Mouse (Mus musculus): ENCODE results near the gene Git1.

The Git1 gene

GRCm38 (mm10) chr11:77483510-77484255 lies 9.7 kb upstream of the Git1 start:
- DNase-seq, result no peak

DNA sequence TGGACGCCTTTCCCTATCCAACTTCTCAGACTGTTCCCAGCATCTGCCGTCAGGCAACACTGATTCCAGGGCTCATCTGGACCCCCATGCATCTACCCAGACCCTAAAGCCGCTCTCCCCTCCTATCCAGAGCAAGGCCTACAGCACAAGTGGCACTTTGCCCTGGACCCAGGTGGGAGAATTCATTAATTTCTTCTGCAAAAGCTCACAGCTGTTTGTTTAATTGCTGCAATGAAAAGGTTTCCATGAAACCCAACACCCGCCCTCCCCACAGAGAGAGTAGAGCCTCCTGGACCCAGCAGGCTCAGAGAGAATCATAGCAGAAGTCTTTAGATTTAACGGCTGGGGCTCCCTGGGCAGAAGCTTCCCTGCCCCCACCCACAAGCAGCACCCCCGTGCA lies 8.1 kb upstream of the Git1 start:
- DNase-seq, result no peak

- DNase-seq, result no peak
These were observed 6.6 kb upstream of the Git1 start for GRCm38 (mm10) chr11:77486798-77487197.

DNA sequence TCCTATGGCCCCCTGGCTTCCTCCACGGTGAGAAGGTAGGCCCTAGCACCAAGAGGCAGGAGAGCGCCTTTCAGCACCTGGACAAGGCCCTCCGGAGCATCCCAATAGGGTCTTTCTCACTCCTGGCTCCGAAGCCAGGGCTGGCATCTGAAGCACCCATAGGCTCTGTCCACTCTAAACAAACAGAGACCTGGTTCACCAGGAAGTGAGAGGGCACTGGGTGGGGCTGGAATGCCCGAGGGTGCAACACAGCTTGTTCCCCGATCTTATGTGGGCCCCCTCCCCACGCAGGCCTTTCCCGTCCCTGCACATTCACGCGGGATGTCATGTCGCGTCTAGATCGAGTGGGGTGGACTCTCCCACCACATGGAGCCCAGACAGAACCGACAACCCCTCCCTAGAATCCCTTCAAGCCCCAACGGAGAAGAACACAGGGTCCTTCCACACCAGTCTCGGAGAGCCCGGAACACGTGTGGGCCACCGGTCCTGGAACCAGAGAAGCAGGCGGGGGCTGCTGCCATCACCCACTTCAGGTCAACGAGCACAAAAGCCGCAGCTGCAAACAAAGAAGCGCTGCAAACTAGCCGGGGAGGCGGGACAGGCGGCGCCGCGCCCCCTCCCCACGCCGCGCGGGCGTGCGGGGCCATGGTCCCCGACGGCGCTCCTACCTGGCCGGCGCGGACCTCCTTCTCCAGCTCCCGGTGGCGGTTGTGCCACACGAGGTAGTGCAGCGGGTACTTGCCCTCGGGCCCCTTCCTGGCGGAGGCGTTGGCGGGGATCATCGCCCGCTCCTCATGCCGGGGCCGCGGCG lies 4.4 kb upstream of the Git1 start:
- peak; percentile 46 to 53 for DNase-seq

- peak; percentile 85 to 88 for DNase-seq
These were observed 3.6 kb upstream of the Git1 start, which contains the start of gene Ankrd13b for GRCm38 (mm10) chr11:77489591-77490235. Gene Ankrd13b, minus strand, starts transcription at chr11:77489678.

- DNase-seq, result no peak
These were observed 2.9 kb upstream of the Git1 start for GRCm38 (mm10) chr11:77490451-77490850.

- DNase-seq, result peak; percentile 97
These were observed 2.2 kb upstream of the Git1 start for GRCm38 (mm10) chr11:77491123-77491501.

- peak; percentile 83 to 89 for DNase-seq
These were observed 1.7 kb upstream of the Git1 start for GRCm38 (mm10) chr11:77491502-77492291.

GRCm38 (mm10) chr11:77492311-77492871 lies 971 bp upstream of the Git1 start:
- peak; percentile 51 to 58 for DNase-seq

- DNase-seq, result peak; percentile 94 to 97
These were observed 440 bp upstream of the Git1 start for GRCm38 (mm10) chr11:77492911-77493332.

DNA sequence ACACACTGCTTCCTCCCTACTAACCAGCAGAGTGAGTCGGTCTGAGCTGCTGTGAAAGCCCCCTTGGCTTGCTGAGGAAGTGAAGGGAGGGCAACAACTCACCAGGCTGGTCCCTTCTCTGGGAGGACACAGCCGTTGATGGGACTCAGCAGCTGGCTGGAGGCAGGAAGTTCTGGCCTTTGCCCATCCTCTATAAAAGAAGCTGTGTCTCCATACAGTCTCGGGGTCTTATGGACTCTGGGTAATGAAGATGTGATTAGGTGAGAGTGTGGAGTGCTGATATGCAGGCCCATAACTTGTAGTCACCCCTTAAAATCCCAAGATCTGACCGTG lies 948 bp downstream of the Git1 start:
- no peak for DNase-seq

DNA sequence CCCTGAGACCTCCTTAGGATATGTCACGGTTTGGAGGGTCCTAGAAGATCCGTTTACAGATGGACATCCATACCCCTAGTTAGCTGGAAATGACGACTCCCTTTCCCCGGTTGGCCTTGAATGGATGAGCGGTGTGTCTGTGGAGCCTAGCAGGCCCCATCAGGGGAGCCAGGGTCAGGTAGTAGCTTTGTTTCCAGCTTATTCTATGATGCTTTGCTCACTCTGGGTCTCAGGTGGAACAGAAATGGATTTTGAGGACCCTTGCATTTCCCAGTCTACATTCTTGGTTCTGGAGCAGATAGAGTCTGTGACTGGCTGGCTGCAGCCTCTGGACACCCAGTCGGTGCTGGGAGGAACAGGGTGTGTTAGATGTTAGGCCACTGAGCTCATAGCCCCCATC lies 1.4 kb downstream of the Git1 start:
- DNase-seq, result no peak

- peak in 1 of 2 experiments; percentile 5 for DNase-seq
These were observed 2.1 kb downstream of the Git1 start for GRCm38 (mm10) chr11:77495507-77495906.

GRCm38 (mm10) chr11:77497341-77497756 lies 4.0 kb downstream of the Git1 start:
- peak; percentile 78 to 86 for DNase-seq

DNA sequence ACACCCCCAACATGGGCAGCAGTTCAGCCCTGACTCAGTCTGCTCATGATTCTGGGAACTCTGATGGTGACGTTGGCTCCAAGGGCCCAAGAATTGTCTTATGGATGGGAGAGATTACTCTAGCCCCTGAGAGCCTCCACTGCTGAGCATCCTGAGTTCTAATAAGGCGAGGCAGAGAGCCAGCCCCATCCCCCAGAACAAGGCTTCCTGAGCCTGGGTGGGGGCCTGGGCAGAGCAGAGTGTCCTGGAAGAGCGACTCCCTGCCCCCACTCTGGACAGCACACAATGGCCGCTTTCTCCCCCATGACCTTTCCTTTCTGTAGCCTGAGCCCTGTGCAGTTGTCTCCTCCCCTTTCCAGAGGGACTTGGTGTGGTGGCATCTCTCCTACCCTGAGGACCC lies 4.5 kb downstream of the Git1 start:
- peak in 1 of 2 experiments; percentile 60 for DNase-seq

GRCm38 (mm10) chr11:77498261-77499139 lies 5.1 kb downstream of the Git1 start:
- peak in 1 of 2 experiments; percentile 24 for DNase-seq

DNA sequence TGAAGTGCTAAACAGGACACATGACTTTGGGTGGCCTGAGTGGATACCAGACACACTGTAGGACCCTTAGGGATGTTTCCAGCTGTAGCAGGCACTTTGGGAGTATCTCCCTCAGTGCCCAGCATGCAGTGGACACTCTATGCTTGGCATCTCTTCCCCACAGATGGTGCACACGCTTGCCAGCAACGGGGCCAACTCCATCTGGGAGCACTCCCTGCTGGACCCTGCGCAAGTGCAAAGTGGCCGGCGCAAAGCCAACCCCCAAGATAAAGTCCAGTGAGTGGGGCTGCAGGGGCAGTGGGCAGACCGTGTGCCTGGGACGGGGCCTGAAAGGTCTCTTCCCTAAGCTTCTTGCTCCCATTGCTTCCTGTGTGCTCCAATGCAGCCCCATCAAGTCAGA lies 6.0 kb downstream of the Git1 start:
- DNase-seq, result no peak

GRCm38 (mm10) chr11:77500361-77501325 lies 7.3 kb downstream of the Git1 start:
- peak in 1 of 2 experiments; percentile 18 for DNase-seq

GRCm38 (mm10) chr11:77501392-77501791 lies 8.0 kb downstream of the Git1 start:
- peak; percentile 82 to 87 for DNase-seq

- DNase-seq, result peak in 1 of 2 experiments; percentile 1
These were observed 8.6 kb downstream of the Git1 start for GRCm38 (mm10) chr11:77501971-77502370.

Measured in kidney, postnatal 4 days (tissue).